Mouse (Mus musculus) midbrain, embryonic 15.5 days (tissue): Measurements from ENCODE around the gene Zcchc4. TPM values are rescaled to one million over a fixed set of nuclear protein-coding genes. Genes with fewer than 3 reads are reported as not detected.

Experiments used
- ATAC-seq: fragments of 200-750 bp; cut with Nextera tagmentation; replicated peaks from 2 replicates; pipeline ENCODE4 v1.8.0; 2017; ENCODE audit warnings: moderate TSS enrichment
- H3K27ac ChIP-seq: fragments of 300-500 bp; sonication (generic); 2 replicates; pipeline ENCODE4 v1.5.1; 2015; ENCODE audit warnings: mild to moderate bottlenecking, inconsistent platforms
- H3K27me3 ChIP-seq: fragments of 300-500 bp; sonication (generic); replicated peaks from 2 replicates; pipeline ENCODE4 v1.6.1; 2015; ENCODE audit warnings: inconsistent platforms
- H3K36me3 ChIP-seq: fragments of 300-500 bp; sonication (generic); replicated peaks from 2 replicates; pipeline ENCODE4 v1.6.1; 2015; ENCODE audit warnings: inconsistent platforms
- H3K4me1 ChIP-seq: fragments of 300-500 bp; sonication (generic); 2 replicates; pipeline ENCODE4 v1.6.1; 2015; ENCODE audit warnings: inconsistent platforms
- H3K4me2 ChIP-seq: fragments of 300-500 bp; sonication (generic); 2 replicates; pipeline ENCODE4 v1.6.1; 2015; ENCODE audit warnings: inconsistent platforms, mild to moderate bottlenecking, moderate library complexity
- H3K4me3 ChIP-seq: fragments of 300-500 bp; sonication (generic); 2 replicates; pipeline ENCODE4 v1.5.1; 2015; ENCODE audit warnings: mild to moderate bottlenecking, inconsistent platforms
- H3K9ac ChIP-seq: fragments of 300-500 bp; sonication (generic); 2 replicates; pipeline ENCODE4 v1.6.1; 2015; ENCODE audit warnings: mild to moderate bottlenecking, inconsistent platforms
- H3K9me3 ChIP-seq: fragments of 300-500 bp; sonication (generic); 2 replicates; pipeline ENCODE4 v1.6.1; 2016; ENCODE audit warnings: inconsistent platforms
- WGBS: fragments of 180-500 bp; shearing (Covaris S2); methylation state at CpG from one replicate; pipeline ENCODE4 v1.1.7; 2015; ENCODE audit warnings: mixed read lengths; 5-methylcytosine and 5-hydroxymethylcytosine counted together
- polyA plus RNA-seq: library from polyadenylated mRNA; unstranded; fragments of >200 nt; fragmentation: Nextera tagmentation; extraction: Ambion mirVana; gene quantifications from 2 replicates; pipeline ENCODE4 v1.2.1, GENCODE M21; 2015

Zcchc4 gene
- polyA plus RNA-seq, result 11.3 and 13.1 TPM in 2 replicates

DNA sequence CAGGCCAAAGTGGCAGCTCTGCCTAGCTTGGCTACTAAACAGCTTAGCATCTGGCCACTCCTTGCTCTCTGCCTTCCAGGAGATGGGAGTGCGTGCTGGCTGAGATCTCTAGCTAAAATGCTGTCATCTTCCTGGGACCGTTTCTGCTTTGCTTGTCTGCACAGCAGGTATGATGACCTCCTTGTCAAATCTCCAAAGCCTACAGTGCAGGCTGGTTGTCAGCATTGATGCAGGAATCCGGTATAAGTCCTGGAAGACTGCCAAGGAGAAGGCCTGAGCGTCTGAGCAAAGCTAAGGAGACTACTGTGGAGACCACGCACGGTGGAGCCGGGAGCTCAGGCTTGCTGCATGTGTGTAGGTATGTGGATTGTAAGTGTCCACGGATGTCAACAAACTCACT, at the start of gene Zcchc4:
Zcchc4 (plus strand) TSS at position 173 of the 400 bp plus-strand sequence.
- H3K9ac ChIP-seq, result no peak within 1 kb of the TSS
- 70% methylated on average over 8 of the region's 8 CpGs for WGBS
- H3K4me1 ChIP-seq, result no peaks in the 10 kb centered on the region
- H3K4me2 ChIP-seq, result no peak within 1 kb of the TSS
- no peak within 1 kb of the TSS for H3K4me3 ChIP-seq
- H3K9me3 ChIP-seq, result no peaks in the 10 kb centered on the region
- H3K27ac ChIP-seq, result no peak within 1 kb of the TSS
- H3K27me3 ChIP-seq, result no peaks in the 10 kb centered on the region
- ATAC-seq, result no peak
- no peaks in the 10 kb centered on the region for H3K36me3 ChIP-seq

- H3K9me3 ChIP-seq, result no peaks in the 10 kb centered on the region
- H3K9ac ChIP-seq, result no peak overlapping the region
- no peaks in the 10 kb centered on the region for H3K4me1 ChIP-seq
- 84% methylated on average over 5 of the region's 5 CpGs for WGBS
- no peaks in the 10 kb centered on the region for H3K36me3 ChIP-seq
- ATAC-seq, result no peak
- no peak overlapping the region for H3K27ac ChIP-seq
- no peak overlapping the region for H3K4me2 ChIP-seq
- H3K4me3 ChIP-seq, result no peak overlapping the region
- H3K27me3 ChIP-seq, result no peaks in the 10 kb centered on the region
Observed at GRCm38 (mm10) chr5:52727747-52728146, 47.5 kb upstream of the Zcchc4 start.

DNA sequence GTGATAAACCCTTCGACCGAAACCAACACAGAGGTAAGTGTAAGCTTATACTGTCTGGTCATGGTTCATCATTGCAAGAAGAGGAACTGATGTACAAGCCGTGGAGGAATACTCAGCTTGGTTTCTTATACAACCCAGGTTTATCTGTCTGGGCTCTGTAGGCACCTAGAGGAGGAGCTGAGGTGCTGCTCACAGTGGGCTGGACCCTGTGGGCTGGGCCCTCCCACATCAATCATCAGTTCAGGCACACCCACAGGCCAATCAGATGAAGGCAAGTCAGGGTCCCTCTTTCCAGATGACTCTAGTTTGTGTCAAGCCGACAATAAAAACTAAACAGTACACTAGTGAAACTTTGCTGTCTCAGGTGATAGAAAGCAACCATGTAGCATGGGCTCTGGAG, 42.4 kb upstream of the Zcchc4 start:
- Histone ChIP-seq H3K9me3 (no peaks in the 10 kb centered on the region), H3K27me3 (no peaks in the 10 kb centered on the region), H3K27ac (no peak overlapping the region), H3K9ac (no peak overlapping the region), H3K4me3 (no peak overlapping the region), H3K4me2 (no peak overlapping the region), H3K4me1 (no peaks in the 10 kb centered on the region), H3K36me3 (no peaks in the 10 kb centered on the region)
- 82% methylated on average over 4 of the region's 4 CpGs for WGBS
- ATAC-seq, result no peak

GRCm38 (mm10) chr5:52736046-52736445, 39.2 kb upstream of the Zcchc4 start:
- WGBS, result 71% methylated on average over 3 of the region's 3 CpGs
- Histone ChIP-seq H3K4me3 (no peak overlapping the region), H3K36me3 (no peaks in the 10 kb centered on the region), H3K9ac (no peak overlapping the region), H3K27me3 (no peaks in the 10 kb centered on the region), H3K4me1 (no peaks in the 10 kb centered on the region), H3K4me2 (no peak overlapping the region), H3K27ac (no peak overlapping the region), H3K9me3 (no peaks in the 10 kb centered on the region)
- no peak for ATAC-seq

GRCm38 (mm10) chr5:52741391-52742111, 33.7 kb upstream of the Zcchc4 start, which contains the start of gene Pi4k2b:
Gene Pi4k2b (plus strand): TSS chr5:52741574.
- Histone ChIP-seq H3K4me3 (peak within 1 kb of the TSS; percentile 64), H3K4me1 (no peaks in the 10 kb centered on the region), H3K36me3 (no peaks in the 10 kb centered on the region), H3K4me2 (peak within 1 kb of the TSS; percentile 92), H3K27me3 (no peaks in the 10 kb centered on the region), H3K9me3 (no peaks in the 10 kb centered on the region), H3K9ac (peak within 1 kb of the TSS; percentile 54), H3K27ac (0 out of 2 replicates have a peak within 1 kb of the TSS, but pooled peaks have one; percentile 20)
- under 1% methylated on average over 75 of the region's 75 CpGs for WGBS
- ATAC-seq, result peak; percentile 93

GRCm38 (mm10) chr5:52742112-52742813, 32.9 kb upstream of the Zcchc4 start:
- no peak overlapping the region for H3K27ac ChIP-seq
- H3K4me2 ChIP-seq, result peak overlapping the region; percentile 92
- H3K36me3 ChIP-seq, result no peaks in the 10 kb centered on the region
- 3% methylated on average over 17 of the region's 17 CpGs for WGBS
- H3K9ac ChIP-seq, result peak overlapping the region; percentile 54; the same call in 1 of the 2 replicates
- H3K9me3 ChIP-seq, result no peaks in the 10 kb centered on the region
- peak overlapping the region; percentile 64 for H3K4me3 ChIP-seq
- H3K4me1 ChIP-seq, result no peaks in the 10 kb centered on the region
- H3K27me3 ChIP-seq, result no peaks in the 10 kb centered on the region
- peak; percentile 52 for ATAC-seq

GRCm38 (mm10) chr5:52743231-52743630, 32.0 kb upstream of the Zcchc4 start:
- H3K4me2 ChIP-seq, result no peak overlapping the region
- no peaks in the 10 kb centered on the region for H3K4me1 ChIP-seq
- no peak overlapping the region for H3K4me3 ChIP-seq
- no peak for ATAC-seq
- WGBS, result 67% methylated on average over 4 of the region's 4 CpGs
- no peak overlapping the region for H3K9ac ChIP-seq
- H3K9me3 ChIP-seq, result no peaks in the 10 kb centered on the region
- no peaks in the 10 kb centered on the region for H3K27me3 ChIP-seq
- no peak overlapping the region for H3K27ac ChIP-seq
- no peaks in the 10 kb centered on the region for H3K36me3 ChIP-seq

GRCm38 (mm10) chr5:52746920-52747319, 28.3 kb upstream of the Zcchc4 start:
- no peaks in the 10 kb centered on the region for H3K4me1 ChIP-seq
- H3K27ac ChIP-seq, result no peak overlapping the region
- no peaks in the 10 kb centered on the region for H3K9me3 ChIP-seq
- H3K27me3 ChIP-seq, result no peaks in the 10 kb centered on the region
- no peak overlapping the region for H3K4me2 ChIP-seq
- H3K4me3 ChIP-seq, result no peak overlapping the region
- no peak overlapping the region for H3K9ac ChIP-seq
- no peaks in the 10 kb centered on the region for H3K36me3 ChIP-seq
- no peak for ATAC-seq

DNA sequence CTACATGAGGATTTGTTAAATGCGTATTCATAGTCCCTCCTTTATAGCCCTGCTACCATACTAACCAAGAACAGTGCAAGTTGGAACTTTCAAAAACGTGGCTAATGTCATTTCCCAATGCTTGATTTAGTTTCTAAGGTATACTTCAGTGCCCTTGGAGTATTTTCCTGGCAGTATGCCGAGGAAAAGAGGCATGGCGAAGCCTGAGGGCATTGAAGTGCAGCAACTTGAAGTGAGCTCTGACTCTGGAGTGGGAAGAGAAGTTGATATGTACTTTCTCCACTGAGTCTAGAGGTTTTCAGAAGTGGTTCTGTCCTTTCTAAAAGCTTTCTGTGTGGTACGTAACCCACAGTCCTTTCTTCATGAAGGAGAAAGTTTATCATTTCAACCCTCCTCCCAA, 26.5 kb upstream of the Zcchc4 start:
- H3K27me3 ChIP-seq, result no peaks in the 10 kb centered on the region
- 84% methylated on average over 5 of the region's 5 CpGs for WGBS
- H3K4me3 ChIP-seq, result no peak overlapping the region
- ATAC-seq, result no peak
- no peak overlapping the region for H3K9ac ChIP-seq
- H3K4me2 ChIP-seq, result no peak overlapping the region
- no peaks in the 10 kb centered on the region for H3K4me1 ChIP-seq
- H3K36me3 ChIP-seq, result no peaks in the 10 kb centered on the region
- H3K27ac ChIP-seq, result no peak overlapping the region
- no peaks in the 10 kb centered on the region for H3K9me3 ChIP-seq

DNA sequence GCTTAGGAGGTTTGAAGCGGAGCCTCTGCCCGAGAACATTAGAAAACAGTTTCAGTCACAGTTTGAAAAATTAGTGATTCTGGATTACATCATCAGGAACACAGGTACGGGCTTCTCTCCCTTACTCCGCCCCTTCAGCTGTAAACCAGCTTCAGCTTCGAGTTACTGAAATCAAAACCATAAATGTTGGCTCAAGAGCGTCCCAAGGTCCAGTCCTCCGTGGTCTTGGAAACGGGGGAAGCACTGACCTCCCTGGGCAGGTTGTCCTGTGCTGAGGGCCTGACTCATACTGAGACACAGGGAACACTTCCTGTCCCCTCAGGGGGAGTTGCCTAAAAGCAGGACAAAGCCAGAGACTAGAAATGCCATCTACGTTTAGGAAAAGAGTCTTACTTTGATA, 22.1 kb upstream of the Zcchc4 start:
- H3K9ac ChIP-seq, result no peak overlapping the region
- no peak overlapping the region for H3K27ac ChIP-seq
- H3K27me3 ChIP-seq, result no peaks in the 10 kb centered on the region
- no peaks in the 10 kb centered on the region for H3K4me1 ChIP-seq
- H3K4me3 ChIP-seq, result no peak overlapping the region
- WGBS, result 87% methylated on average over 9 of the region's 9 CpGs
- no peaks in the 10 kb centered on the region for H3K9me3 ChIP-seq
- no peaks in the 10 kb centered on the region for H3K36me3 ChIP-seq
- H3K4me2 ChIP-seq, result no peak overlapping the region
- ATAC-seq, result no peak

GRCm38 (mm10) chr5:52754196-52754595, 21.0 kb upstream of the Zcchc4 start:
- H3K4me1 ChIP-seq, result no peaks in the 10 kb centered on the region
- H3K36me3 ChIP-seq, result no peaks in the 10 kb centered on the region
- no peak overlapping the region for H3K4me3 ChIP-seq
- no peaks in the 10 kb centered on the region for H3K9me3 ChIP-seq
- H3K4me2 ChIP-seq, result no peak overlapping the region
- ATAC-seq, result no peak
- H3K27ac ChIP-seq, result no peak overlapping the region
- H3K27me3 ChIP-seq, result no peaks in the 10 kb centered on the region
- H3K9ac ChIP-seq, result no peak overlapping the region

DNA sequence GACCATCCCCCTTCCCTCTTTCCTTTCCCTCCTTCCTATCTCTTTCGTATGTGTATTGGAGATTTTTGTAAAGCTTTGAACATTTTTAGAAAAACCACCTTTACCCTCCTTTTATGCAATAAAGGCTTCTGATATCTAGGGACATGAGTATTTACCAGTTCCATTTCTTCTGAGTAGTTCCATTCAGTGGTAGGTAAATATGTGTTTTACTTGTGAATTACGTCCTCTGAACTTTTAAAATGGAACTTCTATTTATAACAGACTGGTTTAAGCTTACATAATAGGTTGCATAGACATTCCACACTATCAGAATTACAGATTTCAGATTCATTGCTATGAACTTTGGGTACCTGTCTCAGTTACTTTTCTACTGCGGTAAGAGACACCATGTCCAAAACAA, 19.9 kb upstream of the Zcchc4 start:
- Histone ChIP-seq H3K9me3 (no peaks in the 10 kb centered on the region), H3K4me3 (no peak overlapping the region), H3K27me3 (no peaks in the 10 kb centered on the region), H3K36me3 (no peaks in the 10 kb centered on the region), H3K27ac (no peak overlapping the region), H3K4me2 (no peak overlapping the region), H3K4me1 (no peaks in the 10 kb centered on the region), H3K9ac (no peak overlapping the region)
- ATAC-seq, result no peak
- WGBS, result 96% methylated on average over 3 of the region's 3 CpGs

GRCm38 (mm10) chr5:52755989-52756388, 19.2 kb upstream of the Zcchc4 start:
- H3K36me3 ChIP-seq, result no peaks in the 10 kb centered on the region
- no peak overlapping the region for H3K4me3 ChIP-seq
- H3K4me1 ChIP-seq, result no peaks in the 10 kb centered on the region
- H3K27ac ChIP-seq, result no peak overlapping the region
- H3K9ac ChIP-seq, result no peak overlapping the region
- WGBS, result 93% methylated on average over 6 of the region's 6 CpGs
- no peaks in the 10 kb centered on the region for H3K9me3 ChIP-seq
- no peak for ATAC-seq
- H3K27me3 ChIP-seq, result no peaks in the 10 kb centered on the region
- H3K4me2 ChIP-seq, result no peak overlapping the region
